Mouse (Mus musculus) neural tube, embryonic 11.5 days (tissue): ENCODE results near the gene Lif. TPM values are rescaled to one million over a fixed set of nuclear protein-coding genes. Genes with fewer than 3 reads are reported as not detected.

ENCODE experiments used
- ATAC-seq: fragments of 200-750 bp; cut with Nextera tagmentation; 2 replicates; pipeline ENCODE4 v1.8.0; 2017; ENCODE audit warnings: moderate number of reproducible peaks, mild to moderate bottlenecking, moderate TSS enrichment, moderate library complexity; ENCODE audit not compliant: insufficient read depth, low FRiP score, low TSS enrichment
- DNase-seq: peaks from one replicate; pipeline ENCODE4 v3.0.0-alpha.2; 2015; ENCODE audit warnings: low spot score
- H3K27ac ChIP-seq: fragments of 300-500 bp; sonication (generic); 2 replicates; pipeline ENCODE4 v1.5.1; 2014; ENCODE audit warnings: low read depth, mild to moderate bottlenecking, low read length
- H3K27me3 ChIP-seq: fragments of 300-500 bp; sonication (generic); 2 replicates; pipeline ENCODE4 v1.6.1; 2014; ENCODE audit warnings: mild to moderate bottlenecking, low read length, mixed read lengths; ENCODE audit not compliant: control insufficient read depth, insufficient read depth
- H3K36me3 ChIP-seq: fragments of 300-500 bp; sonication (generic); 2 replicates; pipeline ENCODE4 v1.6.1; 2014; ENCODE audit warnings: mild to moderate bottlenecking, low read length, moderate library complexity, mixed read lengths; ENCODE audit not compliant: control insufficient read depth, insufficient read depth
- H3K4me1 ChIP-seq: fragments of 300-500 bp; sonication (generic); 2 replicates; pipeline ENCODE4 v1.6.1; 2014; ENCODE audit warnings: low read length, mixed read lengths; ENCODE audit not compliant: control insufficient read depth, insufficient read depth
- H3K4me2 ChIP-seq: fragments of 300-500 bp; sonication (generic); 2 replicates; pipeline ENCODE4 v1.6.1; 2014; ENCODE audit warnings: low read depth, mild to moderate bottlenecking, moderate library complexity
- H3K4me3 ChIP-seq: fragments of 300-500 bp; sonication (generic); 2 replicates; pipeline ENCODE4 v1.5.1; 2014; ENCODE audit warnings: low read depth, low read length
- H3K9ac ChIP-seq: fragments of 300-500 bp; sonication (generic); 2 replicates; pipeline ENCODE4 v1.6.1; 2014; ENCODE audit warnings: mild to moderate bottlenecking, low read length
- H3K9me3 ChIP-seq: fragments of 300-500 bp; sonication (generic); 2 replicates; pipeline ENCODE4 v1.6.1; 2016; ENCODE audit warnings: low read length; ENCODE audit not compliant: control insufficient read depth
- WGBS: fragments of 180-500 bp; shearing (Covaris S2); extraction: QIAGEN DNeasy Blood & Tissue Kit; methylation state at CpG from one replicate; pipeline ENCODE4 v1.1.7; 2014; 5-methylcytosine and 5-hydroxymethylcytosine counted together
- polyA plus RNA-seq: library from polyadenylated mRNA; unstranded; fragments of >200 nt; fragmentation: Nextera tagmentation; extraction: Ambion mirVana; gene quantifications from 2 replicates; pipeline ENCODE4 v1.2.1, GENCODE M21; 2014

The Lif gene
- polyA plus RNA-seq, 1 experiment from 2014 or later, result not detected

DNA sequence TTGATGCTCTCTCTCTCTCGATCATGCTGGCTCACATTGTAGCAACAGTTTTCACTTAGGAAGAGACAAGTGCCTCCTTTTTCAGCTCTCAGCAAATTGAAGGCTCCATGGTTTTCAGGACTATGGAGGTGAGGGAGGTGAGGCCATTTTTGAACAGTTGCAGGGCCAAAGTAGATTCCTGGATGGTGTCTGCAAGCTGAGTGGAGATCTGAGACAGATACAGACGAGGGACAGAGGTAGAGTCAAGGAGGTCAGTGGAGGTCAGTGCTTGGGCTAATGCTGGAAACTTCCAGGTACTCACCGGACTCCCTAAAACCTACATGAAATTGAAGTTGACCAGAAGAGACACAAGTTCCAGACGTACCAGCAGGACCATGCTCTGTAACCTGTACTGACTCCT is 54.8 kb downstream of the Lif start:
- Histone ChIP-seq H3K36me3 (no peaks in the 10 kb centered on the region), H3K4me1 (no peaks in the 10 kb centered on the region), H3K4me2 (no peak overlapping the region), H3K27me3 (no peaks in the 10 kb centered on the region), H3K9me3 (no peaks in the 10 kb centered on the region), H3K9ac (no peak overlapping the region), H3K4me3 (no peak overlapping the region), H3K27ac (no peak overlapping the region)
- ATAC-seq (no peak), DNase-seq (no peak)
- 80% methylated on average over 4 of the region's 4 CpGs for WGBS

DNA sequence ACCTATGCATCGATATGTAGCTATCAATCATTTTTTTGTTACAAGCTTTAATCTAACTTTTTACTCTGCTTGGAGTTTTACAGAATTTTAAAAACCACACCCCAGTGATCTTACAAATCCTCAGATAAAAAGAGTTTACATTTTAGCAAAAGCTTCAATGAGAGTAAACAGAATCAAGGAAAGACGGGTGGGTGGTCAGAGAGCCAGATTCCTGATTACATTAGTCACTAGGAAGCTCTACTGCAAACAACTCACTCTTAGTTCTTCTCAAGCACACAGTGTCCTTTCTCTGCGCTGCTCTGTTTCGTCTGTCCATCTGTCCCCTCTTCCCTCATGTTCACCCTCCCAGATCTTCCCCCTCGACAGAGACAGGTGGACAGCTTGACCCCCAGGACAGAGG is 59.9 kb downstream of the Lif start:
- Histone ChIP-seq H3K4me1 (no peaks in the 10 kb centered on the region), H3K36me3 (no peaks in the 10 kb centered on the region)
- no peak for DNase-seq

DNA sequence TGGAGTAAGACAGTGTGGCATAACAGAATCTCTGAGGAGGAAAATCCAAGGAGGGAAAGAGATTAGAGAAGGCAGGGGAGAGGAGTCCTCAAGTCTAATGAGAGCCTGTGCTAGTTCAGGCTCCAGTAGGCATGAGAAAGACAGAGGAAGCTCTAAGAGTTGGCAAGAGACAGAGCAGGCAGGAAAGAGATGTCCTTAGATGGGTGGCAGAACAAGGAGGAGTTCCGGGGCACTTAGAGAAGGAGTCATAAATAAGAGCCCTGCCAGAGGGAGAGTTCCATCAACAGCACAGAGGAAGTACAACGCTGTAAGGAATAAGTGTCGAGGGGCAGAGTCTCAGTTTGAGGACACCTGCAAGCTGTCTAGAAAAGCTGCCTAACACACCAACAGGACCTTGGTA is 60.7 kb downstream of the Lif start:
- no peaks in the 10 kb centered on the region for H3K36me3 ChIP-seq
- H3K9me3 ChIP-seq, result no peaks in the 10 kb centered on the region
- H3K4me2 ChIP-seq, result no peak overlapping the region
- H3K4me3 ChIP-seq, result no peak overlapping the region
- ATAC-seq (no peak), DNase-seq (no peak)
- no peak overlapping the region for H3K9ac ChIP-seq
- H3K27ac ChIP-seq, result no peak overlapping the region
- H3K27me3 ChIP-seq, result no peaks in the 10 kb centered on the region
- WGBS, result 77% methylated on average over 3 of the region's 3 CpGs
- no peaks in the 10 kb centered on the region for H3K4me1 ChIP-seq

More for the DNA sequence above, 59.9 kb downstream of the Lif start:
- WGBS, result 79% methylated on average over 5 of the region's 5 CpGs
- H3K4me2 ChIP-seq, result no peak overlapping the region
- H3K9ac ChIP-seq, result no peak overlapping the region
- no peak overlapping the region for H3K4me3 ChIP-seq
- no peaks in the 10 kb centered on the region for H3K9me3 ChIP-seq
- no peaks in the 10 kb centered on the region for H3K27me3 ChIP-seq
- no peak overlapping the region for H3K27ac ChIP-seq
- ATAC-seq, result no peak

DNA sequence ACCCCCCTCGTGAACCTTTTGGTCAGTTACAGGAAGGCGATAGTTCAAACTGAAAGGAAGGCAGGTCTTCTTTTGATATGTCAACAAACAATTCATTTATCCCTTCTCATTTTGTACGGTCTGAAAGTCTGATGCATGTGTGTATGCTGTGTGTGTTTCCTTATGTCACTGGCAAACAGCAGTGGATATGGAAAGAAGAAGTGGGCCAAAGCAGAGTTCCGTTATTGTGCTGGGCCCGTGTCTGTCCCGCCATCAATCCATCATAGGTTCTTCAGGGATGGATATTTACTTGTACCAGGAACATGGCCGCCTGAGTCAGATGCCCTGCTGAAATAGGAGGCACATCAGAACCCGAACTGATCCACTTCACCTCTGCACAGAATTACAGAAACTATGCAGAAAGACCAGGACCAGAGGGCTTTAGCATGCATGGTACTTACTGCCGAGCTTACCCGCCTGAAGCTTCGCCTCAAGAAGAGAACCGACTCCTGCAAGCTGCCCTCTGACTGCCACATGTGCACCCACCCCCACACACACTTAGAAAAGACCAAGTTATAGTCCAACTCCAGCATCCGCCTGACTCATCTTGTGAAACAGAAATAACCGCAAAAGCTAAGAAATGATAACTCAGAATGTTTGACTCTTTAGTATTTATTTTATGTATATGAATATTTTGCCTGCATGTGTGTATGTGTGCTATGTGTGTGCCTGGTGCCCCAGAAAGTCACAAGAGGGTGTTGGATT is 62.0 kb downstream of the Lif start:
- H3K4me1 ChIP-seq, result no peaks in the 10 kb centered on the region
- no peak overlapping the region for H3K4me3 ChIP-seq
- H3K27me3 ChIP-seq, result no peaks in the 10 kb centered on the region
- no peaks in the 10 kb centered on the region for H3K36me3 ChIP-seq
- no peak overlapping the region for H3K9ac ChIP-seq
- H3K4me2 ChIP-seq, result no peak overlapping the region
- no peaks in the 10 kb centered on the region for H3K9me3 ChIP-seq
- DNase-seq, result no peak
- 91% methylated on average over 14 of the region's 14 CpGs for WGBS
- ATAC-seq, result no peak
- H3K27ac ChIP-seq, result no peak overlapping the region

DNA sequence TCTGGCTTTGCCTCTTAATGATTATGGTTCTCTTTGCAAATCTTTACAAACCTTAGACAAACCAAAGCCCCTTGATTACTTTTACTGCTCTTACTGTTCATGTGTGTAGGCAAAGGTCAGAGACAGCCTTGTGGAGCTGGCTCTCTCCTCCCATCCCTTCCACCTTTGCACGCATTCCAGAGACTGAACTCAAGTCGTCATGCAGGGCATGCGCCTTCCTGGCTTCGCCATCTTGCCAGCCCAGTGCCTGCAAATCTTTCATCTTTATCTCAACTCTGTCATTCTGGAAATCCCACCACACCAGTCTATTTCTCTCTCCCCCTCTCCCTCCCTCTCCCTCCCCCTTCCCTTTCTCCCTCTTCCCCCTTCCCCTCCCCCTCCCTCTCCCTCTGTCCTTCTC is 63.5 kb downstream of the Lif start:
- Histone ChIP-seq H3K9me3 (no peaks in the 10 kb centered on the region), H3K27ac (no peak overlapping the region), H3K27me3 (no peaks in the 10 kb centered on the region), H3K9ac (no peak overlapping the region), H3K36me3 (no peaks in the 10 kb centered on the region), H3K4me3 (no peak overlapping the region), H3K4me1 (no peaks in the 10 kb centered on the region), H3K4me2 (no peak overlapping the region)
- DNase-seq, result no peak
- ATAC-seq, result no peak
- 79% methylated on average over 4 of the region's 4 CpGs for WGBS

Other genes starting within 250 kb of the Lif start
- gene Sec14l4, start 226.1 kb upstream of the Lif start, polyA plus RNA-seq, result not detected in 2 replicates
- gene Sec14l3, start 192.7 kb upstream of the Lif start, polyA plus RNA-seq, result not detected in 2 replicates
- gene Mtfp1, start 162.1 kb upstream of the Lif start, polyA plus RNA-seq, result 5.9 and 6.7 TPM in 2 replicates
- gene Sec14l2, start 134.1 kb upstream of the Lif start, polyA plus RNA-seq, result 2.1 and 2.3 TPM in 2 replicates
- 29.4 and 29.7 TPM in 2 replicates for gene Rnf215, start 122.4 kb upstream of the Lif start, polyA plus RNA-seq
- 3.3 and 4.0 TPM in 2 replicates for gene Ccdc157, start 97.3 kb upstream of the Lif start, polyA plus RNA-seq
- 88.4 and 91.1 TPM in 2 replicates for gene Sf3a1, start 97.2 kb upstream of the Lif start, polyA plus RNA-seq
- 20.5 and 22.1 TPM in 2 replicates for gene Tbc1d10a, start 70.8 kb upstream of the Lif start, polyA plus RNA-seq
- 1.9 and 2.1 TPM in 2 replicates for gene Castor1, start 39.3 kb upstream of the Lif start, polyA plus RNA-seq
- not detected in 2 replicates for gene Osm, start 21.1 kb upstream of the Lif start, polyA plus RNA-seq
- gene Hormad2, start 183.5 kb downstream of the Lif start, polyA plus RNA-seq, result 0.12 TPM in 1 of 2 replicates, not detected in the other